Mouse (Mus musculus) neural tube, embryonic 12.5 days (tissue): Measurements from ENCODE around the gene Ntn5. TPM values are rescaled to one million over a fixed set of nuclear protein-coding genes. Genes with fewer than 3 reads are reported as not detected.
A peak's percentile ranks its signal among the peaks of the same experiment; 100 is the strongest.

Experiments
- ATAC-seq: fragments of 200-750 bp; cut with Nextera tagmentation; 2 replicates; pipeline ENCODE4 v1.8.0; 2017; ENCODE audit warnings: low read depth, mild to moderate bottlenecking, moderate TSS enrichment, moderate library complexity; ENCODE audit not compliant: low FRiP score
- H3K27ac ChIP-seq: fragments of 300-500 bp; sonication (generic); 2 replicates; pipeline ENCODE4 v1.5.1; 2016
- H3K27me3 ChIP-seq: fragments of 300-500 bp; sonication (generic); replicated peaks from 2 replicates; pipeline ENCODE4 v1.6.1; 2016; ENCODE audit warnings: mild to moderate bottlenecking
- H3K36me3 ChIP-seq: fragments of 300-500 bp; sonication (generic); 2 replicates; pipeline ENCODE4 v1.6.1; 2016; ENCODE audit warnings: mild to moderate bottlenecking
- H3K4me1 ChIP-seq: fragments of 300-500 bp; sonication (generic); 2 replicates; pipeline ENCODE4 v1.6.1; 2016
- H3K4me2 ChIP-seq: fragments of 300-500 bp; sonication (generic); replicated peaks from 2 replicates; pipeline ENCODE4 v1.6.1; 2016; ENCODE audit warnings: mild to moderate bottlenecking
- H3K4me3 ChIP-seq: fragments of 300-500 bp; sonication (generic); 2 replicates; pipeline ENCODE4 v1.5.1; 2016
- H3K9ac ChIP-seq: fragments of 300-500 bp; sonication (generic); 2 replicates; pipeline ENCODE4 v1.6.1; 2016; ENCODE audit warnings: mild to moderate bottlenecking
- H3K9me3 ChIP-seq: fragments of 300-500 bp; sonication (generic); 2 replicates; pipeline ENCODE4 v1.6.1; 2016; ENCODE audit warnings: mild to moderate bottlenecking
- WGBS: fragments of 180-500 bp; shearing (Covaris S2); methylation state at CpG from one replicate; pipeline ENCODE4 v1.1.7; 2016; 5-methylcytosine and 5-hydroxymethylcytosine counted together
- polyA plus RNA-seq: library from polyadenylated mRNA; unstranded; fragments of >200 nt; fragmentation: Nextera tagmentation; extraction: Ambion mirVana; gene quantifications from 2 replicates; pipeline ENCODE4 v1.2.1, GENCODE M21; 2016

Ntn5 gene
- polyA plus RNA-seq, 1 experiment from 2014 or later, result 1.2 TPM

DNA sequence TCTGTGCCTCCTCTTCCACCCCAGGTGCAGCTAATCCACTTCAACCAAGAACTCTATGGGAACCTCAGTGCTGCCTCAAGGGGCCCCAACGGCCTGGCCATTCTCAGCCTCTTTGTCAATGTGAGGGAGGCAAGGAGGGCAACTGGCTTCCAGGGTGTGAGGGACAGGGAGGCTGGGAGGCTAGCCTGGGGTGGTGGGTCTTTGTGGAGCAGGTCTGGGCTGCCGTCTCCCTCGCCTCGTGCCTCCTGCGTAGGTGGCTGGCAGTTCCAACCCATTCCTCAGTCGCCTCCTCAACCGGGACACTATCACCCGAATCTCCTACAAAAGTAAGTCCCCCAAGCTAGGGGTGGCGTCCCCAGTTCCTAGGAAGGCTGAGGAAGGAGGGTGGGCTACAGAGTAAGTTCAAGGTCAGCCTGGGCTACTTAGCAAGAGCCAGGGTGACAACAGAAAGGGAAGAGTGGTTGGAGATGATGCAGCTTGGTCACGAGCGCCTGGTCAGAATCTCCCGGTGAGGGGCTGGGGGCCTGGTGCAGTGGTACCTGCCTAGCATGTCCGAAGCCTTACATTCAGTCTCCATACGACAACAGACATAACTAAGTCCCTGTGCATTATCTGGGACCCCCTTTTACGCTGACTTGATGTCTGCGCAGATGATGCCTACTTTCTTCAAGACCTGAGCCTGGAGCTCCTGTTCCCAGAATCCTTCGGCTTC is 19.1 kb downstream of the Ntn5 start:
- H3K4me3 ChIP-seq, result 0 out of 2 replicates have a peak overlapping the region, but pooled peaks have one; percentile 32

DNA sequence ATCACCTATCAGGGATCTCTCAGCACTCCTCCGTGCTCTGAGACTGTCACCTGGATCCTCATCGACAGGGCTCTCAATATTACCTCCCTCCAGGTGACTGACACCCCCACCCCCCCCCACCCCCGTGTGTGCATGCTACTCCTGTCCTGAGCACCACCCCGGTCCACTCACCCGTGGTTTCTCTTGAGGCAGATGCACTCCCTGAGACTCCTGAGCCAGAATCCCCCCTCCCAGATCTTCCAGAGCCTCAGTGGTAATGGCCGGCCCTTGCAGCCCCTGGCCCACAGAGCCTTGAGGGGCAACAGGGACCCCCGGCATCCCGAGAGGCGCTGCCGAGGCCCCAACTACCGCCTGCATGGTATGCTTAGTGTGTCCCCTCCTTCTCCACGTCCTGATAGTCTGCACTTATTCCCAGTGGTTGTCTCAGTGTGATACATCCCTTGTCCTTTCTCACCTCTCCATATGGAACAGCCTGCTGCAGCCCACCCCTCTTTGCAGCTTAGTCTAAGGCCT is 19.8 kb downstream of the Ntn5 start:
- peak overlapping the region; percentile 91 for H3K4me2 ChIP-seq
- no peaks in the 10 kb centered on the region for H3K9me3 ChIP-seq
- H3K36me3 ChIP-seq, result no peaks in the 10 kb centered on the region
- H3K27ac ChIP-seq, result peak overlapping the region; percentile 28
- 43% methylated on average over 12 of the region's 12 CpGs for WGBS
- H3K27me3 ChIP-seq, result peaks cover 21% of the 10 kb centered on the region
- H3K4me3 ChIP-seq, result peak overlapping the region; percentile 32
- peak overlapping the region; percentile 35; the same call in 1 of the 2 replicates for H3K9ac ChIP-seq
- ATAC-seq, result 0 out of 2 replicates have a peak, but pooled peaks have one; percentile 0
- peaks cover 73% of the 10 kb centered on the region for H3K4me1 ChIP-seq

More for the DNA sequence above, 19.1 kb downstream of the Ntn5 start:
- WGBS, result 89% methylated on average over 17 of the region's 17 CpGs
- no peaks in the 10 kb centered on the region for H3K9me3 ChIP-seq
- no peak for ATAC-seq
- H3K36me3 ChIP-seq, result no peaks in the 10 kb centered on the region
- H3K27me3 ChIP-seq, result peaks cover 26% of the 10 kb centered on the region
- H3K27ac ChIP-seq, result 0 out of 2 replicates have a peak overlapping the region, but pooled peaks have one; percentile 28
- peaks cover 67% of the 10 kb centered on the region for H3K4me1 ChIP-seq
- H3K4me2 ChIP-seq, result peak overlapping the region; percentile 91
- peak overlapping the region; percentile 35; the same call in 1 of the 2 replicates for H3K9ac ChIP-seq

- WGBS, result under 1% methylated on average over 13 of the region's 13 CpGs
- ATAC-seq, result peak; percentile 52
- Histone ChIP-seq H3K4me3 (peak overlapping the region; percentile 32), H3K9ac (peak overlapping the region; percentile 35), H3K36me3 (no peaks in the 10 kb centered on the region), H3K27ac (peak overlapping the region; percentile 28), H3K4me2 (peak overlapping the region; percentile 91), H3K27me3 (peaks cover 16% of the 10 kb centered on the region), H3K9me3 (no peaks in the 10 kb centered on the region), H3K4me1 (peaks cover 78% of the 10 kb centered on the region)
Measured at GRCm38 (mm10) chr7:45704046-45704559, 20.3 kb downstream of the Ntn5 start.

DNA sequence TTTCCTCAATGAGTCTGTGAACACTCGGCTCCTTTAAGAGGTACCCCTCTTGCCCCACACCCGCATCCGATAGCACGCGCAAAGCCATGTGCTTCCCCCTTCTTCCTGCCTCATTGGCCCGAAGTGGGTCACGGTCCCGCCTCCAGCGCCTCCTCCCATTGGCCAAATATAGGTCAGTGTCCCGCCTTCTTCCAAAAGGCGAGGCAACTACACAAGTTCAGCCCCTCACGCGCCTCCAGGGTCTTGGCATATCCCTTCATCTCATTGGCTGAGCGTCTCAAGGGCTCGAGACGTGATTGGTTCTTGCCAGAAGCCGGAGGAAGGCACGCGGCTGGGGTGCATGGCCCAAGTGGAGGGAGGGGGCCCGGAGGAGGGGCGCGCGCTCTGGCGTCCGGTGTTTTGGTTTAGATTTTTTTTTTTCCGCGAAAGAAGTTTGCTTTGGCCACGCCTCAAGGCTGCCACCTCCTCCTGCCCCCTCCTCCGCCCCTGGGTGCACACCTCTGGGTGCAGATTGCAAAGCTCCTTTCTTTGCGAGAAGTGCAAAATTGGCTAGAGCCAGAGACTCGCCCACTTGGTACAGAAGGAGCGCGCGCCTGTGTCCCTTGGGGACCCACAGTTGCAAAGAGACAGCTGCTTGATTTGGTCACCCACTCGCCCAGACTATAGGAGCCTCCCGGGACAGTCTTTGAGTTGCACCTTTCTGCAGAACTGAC is 21.1 kb downstream of the Ntn5 start, which contains the start of gene Dbp:
Dbp (plus strand) TSS at position 359 of the 713 bp plus-strand sequence.
- Histone ChIP-seq H3K4me2 (peak within 1 kb of the TSS; percentile 91), H3K4me3 (peak within 1 kb of the TSS; percentile 48), H3K27me3 (peaks cover 8% of the 10 kb centered on the region), H3K9me3 (no peaks in the 10 kb centered on the region), H3K4me1 (peaks cover 79% of the 10 kb centered on the region), H3K36me3 (0 out of 2 replicates have a peak, but pooled peaks cover under 1% of the 10 kb centered on the region), H3K27ac (peak within 1 kb of the TSS; percentile 42), H3K9ac (peak within 1 kb of the TSS; percentile 56)
- ATAC-seq, result peak; percentile 75
- under 1% methylated on average over 36 of the region's 36 CpGs for WGBS

- no peaks in the 10 kb centered on the region for H3K9me3 ChIP-seq
- H3K4me3 ChIP-seq, result peak overlapping the region; percentile 48
- H3K9ac ChIP-seq, result peak overlapping the region; percentile 56; the same call in 1 of the 2 replicates
- ATAC-seq, result 0 out of 2 replicates have a peak, but pooled peaks have one; percentile 0
- peaks cover 75% of the 10 kb centered on the region for H3K4me1 ChIP-seq
- peaks cover 3% of the 10 kb centered on the region; the same call in 1 of the 2 replicates for H3K27me3 ChIP-seq
- H3K27ac ChIP-seq, result peak overlapping the region; percentile 42
- WGBS, result 0% methylated on average over 21 of the region's 21 CpGs
- H3K36me3 ChIP-seq, result peaks cover 5% of the 10 kb centered on the region
- peak overlapping the region; percentile 91 for H3K4me2 ChIP-seq
Measured at GRCm38 (mm10) chr7:45705443-45705864, 21.6 kb downstream of the Ntn5 start.

DNA sequence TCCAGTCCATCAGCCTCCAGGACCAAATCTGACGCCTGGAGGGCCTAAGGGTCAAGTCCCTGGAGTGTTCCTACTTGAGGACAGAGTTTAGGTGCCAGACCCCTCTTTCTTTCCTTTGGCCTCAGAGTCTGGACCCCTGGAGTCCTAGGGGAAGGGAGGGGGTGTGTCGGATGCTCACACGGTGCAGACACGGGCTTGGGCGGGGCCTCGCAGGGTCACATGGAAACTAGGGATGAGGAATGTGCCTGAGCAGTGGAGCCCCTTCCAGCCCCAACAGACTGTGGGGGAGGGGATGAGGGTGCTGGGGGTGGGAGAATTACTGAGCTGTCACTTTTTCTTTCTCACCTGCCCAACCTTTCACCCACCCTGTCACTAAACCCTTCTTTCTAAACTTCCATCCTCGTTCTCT is 22.1 kb downstream of the Ntn5 start:
- peak overlapping the region; percentile 48 for H3K4me3 ChIP-seq
- H3K4me1 ChIP-seq, result peaks cover 72% of the 10 kb centered on the region
- no peaks in the 10 kb centered on the region for H3K27me3 ChIP-seq
- no peaks in the 10 kb centered on the region for H3K9me3 ChIP-seq
- H3K9ac ChIP-seq, result peak overlapping the region; percentile 56; the same call in 1 of the 2 replicates
- H3K4me2 ChIP-seq, result peak overlapping the region; percentile 91
- 3% methylated on average over 7 of the region's 7 CpGs for WGBS
- H3K36me3 ChIP-seq, result peaks cover 9% of the 10 kb centered on the region
- no peak for ATAC-seq
- no peak overlapping the region for H3K27ac ChIP-seq

- ATAC-seq, result no peak
- Histone ChIP-seq H3K27me3 (no peaks in the 10 kb centered on the region), H3K4me3 (peak overlapping the region; percentile 48), H3K36me3 (peaks cover 18% of the 10 kb centered on the region), H3K9ac (peak overlapping the region; percentile 63), H3K4me2 (peak overlapping the region; percentile 91), H3K27ac (0 out of 2 replicates have a peak overlapping the region, but pooled peaks have one; percentile 13), H3K9me3 (no peaks in the 10 kb centered on the region), H3K4me1 (peaks cover 66% of the 10 kb centered on the region)
- WGBS, result under 1% methylated on average over 39 of the region's 45 CpGs
Measured at GRCm38 (mm10) chr7:45706721-45707241, 23.0 kb downstream of the Ntn5 start.

DNA sequence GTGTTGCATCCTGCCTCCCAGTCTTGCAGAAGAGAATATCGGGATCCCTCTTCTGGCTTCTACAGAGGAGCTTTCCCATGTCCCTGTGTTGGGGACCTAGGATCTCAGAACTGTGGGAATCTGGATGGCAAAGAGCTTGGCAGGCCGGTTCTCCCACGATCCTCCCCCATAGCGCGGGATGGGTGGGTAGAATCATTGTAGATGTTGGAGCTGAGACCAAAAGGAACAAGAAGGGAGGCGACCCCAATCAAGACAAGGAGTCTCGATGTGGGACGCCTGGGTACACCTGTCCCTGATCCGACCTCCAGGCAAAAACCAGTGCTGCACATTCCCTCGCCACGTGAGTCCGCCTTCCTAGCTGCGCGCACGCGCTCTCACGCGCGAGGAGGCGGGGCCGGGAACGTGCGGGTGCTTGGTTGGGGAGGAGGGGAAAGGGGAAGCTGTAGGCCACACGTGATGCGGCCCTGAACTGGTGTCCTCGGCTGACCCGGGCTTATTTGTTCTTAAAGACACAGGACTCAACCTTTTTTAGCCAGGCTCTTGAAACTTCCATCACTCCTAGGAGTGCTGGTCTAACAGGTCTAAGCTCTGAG is 23.6 kb downstream of the Ntn5 start:
- Histone ChIP-seq H3K4me2 (peak overlapping the region; percentile 91), H3K27me3 (no peaks in the 10 kb centered on the region), H3K4me3 (peak overlapping the region; percentile 48), H3K4me1 (peaks cover 66% of the 10 kb centered on the region), H3K36me3 (peaks cover 25% of the 10 kb centered on the region), H3K9me3 (no peaks in the 10 kb centered on the region), H3K9ac (peak overlapping the region; percentile 26; the same call in 1 of the 2 replicates), H3K27ac (no peak overlapping the region)
- under 1% methylated on average over 27 of the region's 27 CpGs for WGBS
- no peak for ATAC-seq

GRCm38 (mm10) chr7:45708221-45708761 is 24.5 kb downstream of the Ntn5 start:
- Histone ChIP-seq H3K36me3 (peaks cover 33% of the 10 kb centered on the region), H3K4me3 (no peak overlapping the region), H3K4me1 (peaks cover 60% of the 10 kb centered on the region), H3K27me3 (no peaks in the 10 kb centered on the region), H3K27ac (no peak overlapping the region), H3K9ac (no peak overlapping the region), H3K9me3 (no peaks in the 10 kb centered on the region), H3K4me2 (peak overlapping the region; percentile 91)
- no peak for ATAC-seq
- 57% methylated on average over 13 of the region's 13 CpGs for WGBS

GRCm38 (mm10) chr7:45709036-45709435 is 25.2 kb downstream of the Ntn5 start:
- H3K4me1 ChIP-seq, result peaks cover 54% of the 10 kb centered on the region
- WGBS, result 36% methylated on average over 6 of the region's 6 CpGs
- no peak for ATAC-seq
- H3K27ac ChIP-seq, result no peak overlapping the region
- 0 out of 2 replicates have a peak overlapping the region, but pooled peaks have one; percentile 14 for H3K4me2 ChIP-seq
- no peak overlapping the region for H3K9ac ChIP-seq
- H3K9me3 ChIP-seq, result no peaks in the 10 kb centered on the region
- H3K4me3 ChIP-seq, result no peak overlapping the region
- no peaks in the 10 kb centered on the region for H3K27me3 ChIP-seq
- peaks cover 36% of the 10 kb centered on the region for H3K36me3 ChIP-seq
